Mouse (Mus musculus): Measurements from ENCODE around the gene Alg6. TPM values are rescaled to one million over a fixed set of nuclear protein-coding genes. Genes with fewer than 3 reads are reported as not detected.

The Alg6 gene
- polyA plus RNA-seq, 1 experiment from 2014 or later, result 11.1 TPM

- no peak for ATAC-seq (ENCODE audit: low FRiP score, low read depth)
- Histone ChIP-seq H3K27ac (replicated peaks) (no peak overlapping the region), H3K4me3 (no peak overlapping the region), H3K36me3 (no peaks in the 10 kb centered on the region), H3K4me1 (replicated peaks) (no peaks in the 10 kb centered on the region), H3K27me3 (no peaks in the 10 kb centered on the region), H3K9ac (no peak overlapping the region), H3K4me2 (no peak overlapping the region), H3K9me3 (no peaks in the 10 kb centered on the region)
- 58% methylated on average over 7 of the region's 7 CpGs for WGBS
Measured at GRCm38 (mm10) chr4:99739836-99740235, 24.4 kb downstream of the Alg6 start.

GRCm38 (mm10) chr4:99752426-99752825, 37.0 kb downstream of the Alg6 start:
- Histone ChIP-seq H3K4me2 (no peak overlapping the region), H3K4me1 (replicated peaks) (no peaks in the 10 kb centered on the region), H3K27me3 (no peaks in the 10 kb centered on the region), H3K9me3 (no peaks in the 10 kb centered on the region), H3K9ac (no peak overlapping the region), H3K4me3 (no peak overlapping the region), H3K27ac (replicated peaks) (no peak overlapping the region), H3K36me3 (0 out of 2 replicates have a peak, but pooled peaks cover 1% of the 10 kb centered on the region)
- WGBS, result 91% methylated on average over 5 of the region's 5 CpGs
- no peak for ATAC-seq (ENCODE audit: low FRiP score, low read depth)

- no peaks in the 10 kb centered on the region for H3K9me3 ChIP-seq
- H3K36me3 ChIP-seq, result no peaks in the 10 kb centered on the region
- no peak overlapping the region for H3K4me3 ChIP-seq
- no peak overlapping the region for H3K9ac ChIP-seq
- no peak overlapping the region for H3K4me2 ChIP-seq
- no peak for ATAC-seq (ENCODE audit: low FRiP score, low read depth)
- no peaks in the 10 kb centered on the region for H3K27me3 ChIP-seq
- H3K4me1 ChIP-seq (replicated peaks), result no peaks in the 10 kb centered on the region
- 77% methylated on average over 5 of the region's 5 CpGs for WGBS
- no peak overlapping the region for H3K27ac ChIP-seq (replicated peaks)
Measured at GRCm38 (mm10) chr4:99766303-99766702, 50.8 kb downstream of the Alg6 start.

- Histone ChIP-seq H3K9me3 (no peaks in the 10 kb centered on the region), H3K27me3 (no peaks in the 10 kb centered on the region)
Measured at GRCm38 (mm10) chr4:99766753-99767152, 51.3 kb downstream of the Alg6 start.

GRCm38 (mm10) chr4:99770555-99770954, 55.1 kb downstream of the Alg6 start:
- Histone ChIP-seq H3K4me1 (replicated peaks) (no peaks in the 10 kb centered on the region), H3K9me3 (no peaks in the 10 kb centered on the region), H3K4me2 (no peak overlapping the region), H3K36me3 (no peaks in the 10 kb centered on the region), H3K9ac (no peak overlapping the region), H3K27me3 (no peaks in the 10 kb centered on the region), H3K4me3 (no peak overlapping the region), H3K27ac (replicated peaks) (no peak overlapping the region)
- no peak for ATAC-seq (ENCODE audit: low FRiP score, low read depth)
- WGBS, result 87% methylated on average over 5 of the region's 5 CpGs

More at GRCm38 (mm10) chr4:99766753-99767152, 51.3 kb downstream of the Alg6 start:
- H3K9ac ChIP-seq, result no peak overlapping the region
- ATAC-seq (ENCODE audit: low FRiP score, low read depth), result peak; percentile 69; the same call in 1 of the 2 replicates
- no peaks in the 10 kb centered on the region for H3K36me3 ChIP-seq
- H3K4me3 ChIP-seq, result no peak overlapping the region
- no peaks in the 10 kb centered on the region for H3K4me1 ChIP-seq (replicated peaks)
- 26% methylated on average over 1 of the region's 1 CpGs for WGBS
- no peak overlapping the region for H3K27ac ChIP-seq (replicated peaks)
- H3K4me2 ChIP-seq, result no peak overlapping the region

- 50% methylated on average over 1 of the region's 1 CpGs for WGBS
- H3K9ac ChIP-seq, result no peak overlapping the region
Measured at GRCm38 (mm10) chr4:99773041-99773440, 57.6 kb downstream of the Alg6 start.

GRCm38 (mm10) chr4:99792365-99792764, 76.9 kb downstream of the Alg6 start:
- no peaks in the 10 kb centered on the region for H3K9me3 ChIP-seq
- no peak overlapping the region for H3K4me2 ChIP-seq
- H3K27ac ChIP-seq (replicated peaks), result no peak overlapping the region
- 93% methylated on average over 6 of the region's 6 CpGs for WGBS
- H3K4me1 ChIP-seq (replicated peaks), result no peaks in the 10 kb centered on the region
- peaks cover 4% of the 10 kb centered on the region; the same call in 1 of the 2 replicates for H3K36me3 ChIP-seq
- H3K27me3 ChIP-seq, result no peaks in the 10 kb centered on the region
- no peak for ATAC-seq (ENCODE audit: low FRiP score, low read depth)
- H3K4me3 ChIP-seq, result no peak overlapping the region
- H3K9ac ChIP-seq, result no peak overlapping the region

More at GRCm38 (mm10) chr4:99773041-99773440, 57.6 kb downstream of the Alg6 start:
- H3K27me3 ChIP-seq, result no peaks in the 10 kb centered on the region
- H3K9me3 ChIP-seq, result no peaks in the 10 kb centered on the region
- no peak for ATAC-seq (ENCODE audit: low FRiP score, low read depth)
- no peaks in the 10 kb centered on the region for H3K36me3 ChIP-seq
- no peak overlapping the region for H3K27ac ChIP-seq (replicated peaks)
- no peak overlapping the region for H3K4me3 ChIP-seq
- no peaks in the 10 kb centered on the region for H3K4me1 ChIP-seq (replicated peaks)
- no peak overlapping the region for H3K4me2 ChIP-seq

Other genes with a start within 250 kb of the Alg6 start
- 1.8 and 2.1 TPM in 2 replicates for gene Foxd3, start 59.4 kb upstream of the Alg6 start, polyA plus RNA-seq (2015; fragmentation: Nextera tagmentation; extraction: Ambion mirVana)
- 11.9 and 12.2 TPM in 2 replicates for gene Efcab7, start 113.5 kb downstream of the Alg6 start, polyA plus RNA-seq (2015; fragmentation: Nextera tagmentation; extraction: Ambion mirVana)
- 88.0 and 88.1 TPM in 2 replicates for gene Pgm1, start 213.8 kb downstream of the Alg6 start, polyA plus RNA-seq (2015; fragmentation: Nextera tagmentation; extraction: Ambion mirVana)
- gene Itgb3bp, start 214.1 kb downstream of the Alg6 start, polyA plus RNA-seq (2015; fragmentation: Nextera tagmentation; extraction: Ambion mirVana), result 14.5 and 19.0 TPM in 2 replicates

Data from hindbrain, embryonic 15.5 days (tissue).